Mouse (Mus musculus) limb, embryonic 15.5 days (tissue): ENCODE results near the gene Rbm4. TPM values are rescaled to one million over a fixed set of nuclear protein-coding genes. Genes with fewer than 3 reads are reported as not detected.

Source experiments
- ATAC-seq: fragments of 200-750 bp; cut with Nextera tagmentation; 2 replicates; pipeline ENCODE4 v1.8.0; 2017; ENCODE audit warnings: low read depth, moderate TSS enrichment; ENCODE audit not compliant: insufficient number of reproducible peaks, low FRiP score, low TSS enrichment
- H3K27ac ChIP-seq: fragments of 300-500 bp; sonication (generic); 2 replicates; pipeline ENCODE4 v1.5.1; 2015; ENCODE audit warnings: moderate library complexity, mild to moderate bottlenecking, inconsistent platforms
- H3K27me3 ChIP-seq: fragments of 300-500 bp; sonication (generic); 2 replicates; pipeline ENCODE4 v1.6.1; 2015; ENCODE audit warnings: inconsistent platforms
- H3K36me3 ChIP-seq: fragments of 300-500 bp; sonication (generic); 2 replicates; pipeline ENCODE4 v1.6.1; 2015; ENCODE audit warnings: inconsistent platforms
- H3K4me1 ChIP-seq: fragments of 300-500 bp; sonication (generic); 2 replicates; pipeline ENCODE4 v1.6.1; 2015; ENCODE audit warnings: inconsistent platforms
- H3K4me2 ChIP-seq: fragments of 300-500 bp; sonication (generic); 2 replicates; pipeline ENCODE4 v1.6.1; 2015; ENCODE audit warnings: mild to moderate bottlenecking, inconsistent platforms
- H3K4me3 ChIP-seq: fragments of 300-500 bp; sonication (generic); 2 replicates; pipeline ENCODE4 v1.5.1; 2015; ENCODE audit warnings: mild to moderate bottlenecking, inconsistent platforms
- H3K9ac ChIP-seq: fragments of 300-500 bp; sonication (generic); 2 replicates; pipeline ENCODE4 v1.6.1; 2015; ENCODE audit warnings: inconsistent platforms
- H3K9me3 ChIP-seq: fragments of 300-500 bp; sonication (generic); 2 replicates; pipeline ENCODE4 v1.6.1; 2016; ENCODE audit warnings: inconsistent platforms
- WGBS: fragments of 180-500 bp; shearing (Covaris S2); methylation state at CpG from one replicate; pipeline ENCODE4 v1.1.7; 2015; 5-methylcytosine and 5-hydroxymethylcytosine counted together
- polyA plus RNA-seq: library from polyadenylated mRNA; unstranded; fragments of >200 nt; fragmentation: Nextera tagmentation; extraction: Ambion mirVana; gene quantifications from 2 replicates; pipeline ENCODE4 v1.2.1, GENCODE M21; 2015

Rbm4 gene
- polyA plus RNA-seq: 60.3 and 63.0 TPM in 2 replicates

DNA sequence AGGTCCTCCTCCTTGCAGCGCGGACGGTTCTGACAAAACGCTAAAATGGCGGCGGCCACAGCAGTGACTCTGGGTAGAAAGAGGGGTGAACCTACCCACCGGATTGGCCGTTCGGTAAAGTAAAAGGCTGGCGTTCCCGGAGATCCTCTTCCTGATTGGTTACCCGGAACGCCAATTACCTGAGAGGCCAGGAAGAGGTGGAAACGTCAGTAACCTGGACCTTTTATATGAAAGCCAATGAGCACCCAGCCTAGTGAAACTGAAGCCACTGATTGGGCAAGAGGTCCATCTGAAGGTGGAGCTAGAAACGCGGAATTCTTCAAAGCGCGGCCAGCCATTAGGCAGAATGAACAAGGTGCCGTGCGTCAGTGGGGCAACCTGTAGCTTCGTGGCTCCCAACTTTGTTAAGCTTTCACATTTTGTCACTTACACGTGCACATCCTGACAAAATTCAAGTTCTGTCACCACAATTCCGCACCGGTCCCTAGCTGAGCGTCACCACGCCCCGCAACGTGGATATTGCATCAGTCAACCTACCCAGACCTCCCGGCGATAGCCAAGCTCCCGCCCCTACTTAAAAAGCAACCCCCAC lies at the start of gene Rbm4:
Gene Rbm4, minus strand, starts transcription at position 71 of the 592 bp plus-strand sequence.
- H3K4me1 ChIP-seq: peaks cover 36% of the 10 kb centered on the region
- H3K4me2 ChIP-seq: peak within 1 kb of the TSS; percentile 69
- under 1% methylated on average over 31 of the region's 31 CpGs for WGBS
- peak; percentile 97 for ATAC-seq
- no peaks in the 10 kb centered on the region for H3K27me3 ChIP-seq
- H3K4me3 ChIP-seq: peak within 1 kb of the TSS; percentile 74
- H3K9ac ChIP-seq: peak within 1 kb of the TSS; percentile 57
- H3K27ac ChIP-seq: peak within 1 kb of the TSS; percentile 86
- peaks cover 44% of the 10 kb centered on the region for H3K36me3 ChIP-seq
- no peaks in the 10 kb centered on the region for H3K9me3 ChIP-seq

DNA sequence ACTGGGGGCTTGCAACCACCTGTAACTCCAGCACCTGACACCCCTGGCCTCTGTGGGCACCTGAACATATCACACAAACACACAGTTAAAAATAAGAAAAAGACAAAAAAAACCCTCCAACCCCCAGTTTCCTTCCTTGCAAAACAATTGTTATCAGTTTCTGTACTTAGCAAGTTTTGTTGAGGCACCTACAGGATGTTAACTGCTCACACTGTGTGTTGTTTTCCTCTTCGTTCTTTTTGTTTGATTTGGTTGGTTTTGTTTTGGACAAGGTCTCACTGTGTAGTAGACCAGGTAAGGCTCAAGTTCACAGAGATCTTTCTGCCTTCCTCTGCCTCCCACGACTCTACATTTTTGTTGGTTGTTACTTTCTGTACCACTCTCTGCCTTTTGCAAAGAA lies 48.9 kb upstream of the Rbm4 start:
- H3K36me3 ChIP-seq: no peaks in the 10 kb centered on the region
- peaks cover 16% of the 10 kb centered on the region for H3K4me1 ChIP-seq
- no peak for ATAC-seq
- H3K9me3 ChIP-seq: no peaks in the 10 kb centered on the region
- peaks cover 32% of the 10 kb centered on the region for H3K27me3 ChIP-seq
- no peak overlapping the region for H3K4me2 ChIP-seq
- no peak overlapping the region for H3K27ac ChIP-seq
- no peak overlapping the region for H3K4me3 ChIP-seq
- WGBS: 60% methylated on average over 2 of the region's 2 CpGs
- no peak overlapping the region for H3K9ac ChIP-seq

DNA sequence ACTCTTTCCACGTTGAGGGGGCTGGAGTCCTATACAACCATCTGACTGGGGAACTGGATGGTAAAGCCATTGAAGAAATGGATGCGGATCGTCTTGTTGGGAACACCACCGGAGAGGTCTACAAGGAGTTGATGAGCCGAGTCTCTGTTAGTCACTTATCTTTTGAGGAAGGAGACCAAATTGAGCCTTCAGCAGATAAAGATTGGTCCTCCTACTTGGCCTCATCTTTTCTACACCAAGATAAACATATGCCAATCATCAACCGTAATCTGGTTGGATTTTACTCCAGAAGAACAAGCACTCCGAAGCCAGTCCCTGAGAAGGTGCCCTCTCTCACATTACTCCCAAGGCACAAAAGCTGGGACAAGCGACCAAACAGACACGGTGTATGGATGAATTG lies 47.1 kb upstream of the Rbm4 start:
- no peak overlapping the region for H3K9ac ChIP-seq
- 85% methylated on average over 9 of the region's 9 CpGs for WGBS
- H3K4me3 ChIP-seq: no peak overlapping the region
- H3K9me3 ChIP-seq: no peaks in the 10 kb centered on the region
- no peak overlapping the region for H3K4me2 ChIP-seq
- no peaks in the 10 kb centered on the region for H3K36me3 ChIP-seq
- peaks cover 32% of the 10 kb centered on the region for H3K27me3 ChIP-seq
- H3K4me1 ChIP-seq: peaks cover 16% of the 10 kb centered on the region
- H3K27ac ChIP-seq: no peak overlapping the region
- ATAC-seq: no peak

DNA sequence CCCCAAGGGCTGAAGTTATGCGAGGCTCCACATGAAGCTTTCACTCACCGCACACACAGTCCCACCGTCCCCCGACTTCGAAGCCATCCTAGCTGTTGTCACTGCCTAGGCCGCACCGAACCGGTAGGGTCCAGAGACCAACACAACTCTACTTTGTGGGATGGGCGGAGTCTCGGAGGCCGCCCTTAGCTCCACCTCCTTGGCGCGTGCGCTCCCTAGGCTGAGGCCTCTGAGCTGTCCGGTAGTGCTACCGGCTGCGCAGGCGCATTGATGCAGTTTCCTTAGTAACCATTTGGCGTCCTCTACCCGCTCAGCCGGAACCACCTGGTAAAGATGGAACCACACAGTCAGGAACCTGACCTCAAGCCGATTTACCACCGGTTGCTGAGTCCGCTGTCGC lies 45.4 kb upstream of the Rbm4 start, which contains the start of the genes Ccs and Ccdc87:
Gene Ccs, minus strand, starts transcription at position 184 of the 400 bp plus-strand sequence.
Gene Ccdc87, plus strand, starts transcription at position 218 of the 400 bp plus-strand sequence.
- Histone ChIP-seq H3K27ac (0 out of 2 replicates have a peak within 1 kb of the TSS, but pooled peaks have one; percentile 3), H3K36me3 (no peaks in the 10 kb centered on the region), H3K4me2 (peak within 1 kb of the TSS; percentile 97), H3K4me3 (peak within 1 kb of the TSS; percentile 63), H3K4me1 (peaks cover 16% of the 10 kb centered on the region), H3K9me3 (no peaks in the 10 kb centered on the region), H3K9ac (peak within 1 kb of the TSS; percentile 66), H3K27me3 (peaks cover 28% of the 10 kb centered on the region)
- under 1% methylated on average over 25 of the region's 25 CpGs for WGBS
- ATAC-seq: peak; percentile 95

DNA sequence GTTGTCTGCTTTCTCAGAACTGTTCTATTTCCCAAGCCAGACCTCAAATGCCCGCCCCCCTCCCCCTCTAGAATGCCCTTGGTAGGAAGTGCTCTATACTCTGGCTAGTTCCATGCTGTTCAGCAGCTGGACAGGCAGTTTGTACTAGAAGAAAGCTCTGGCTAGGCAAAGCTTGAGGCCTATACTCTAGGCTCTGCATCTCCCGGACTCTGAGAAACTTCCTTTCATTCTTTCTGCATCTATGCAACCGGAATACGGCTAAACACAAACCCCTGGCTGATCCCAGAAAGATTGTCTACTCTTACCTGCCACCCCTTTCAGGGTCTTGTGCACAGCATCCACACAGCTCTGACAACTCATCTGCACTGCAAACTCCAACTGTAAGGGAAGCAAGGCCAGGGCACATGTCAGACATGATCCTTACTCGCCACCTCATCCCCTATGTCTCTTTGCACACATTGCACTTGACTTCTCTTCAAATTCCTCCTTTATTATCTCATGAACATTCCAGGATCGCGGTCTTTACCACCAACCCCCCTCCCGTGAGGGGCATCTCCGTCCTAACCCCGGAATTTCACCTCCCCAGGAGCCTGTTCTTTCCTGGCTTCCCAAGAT lies 44.9 kb upstream of the Rbm4 start:
- H3K27ac ChIP-seq: 0 out of 2 replicates have a peak overlapping the region, but pooled peaks have one; percentile 3
- no peak for ATAC-seq
- 31% methylated on average over 10 of the region's 10 CpGs for WGBS

DNA sequence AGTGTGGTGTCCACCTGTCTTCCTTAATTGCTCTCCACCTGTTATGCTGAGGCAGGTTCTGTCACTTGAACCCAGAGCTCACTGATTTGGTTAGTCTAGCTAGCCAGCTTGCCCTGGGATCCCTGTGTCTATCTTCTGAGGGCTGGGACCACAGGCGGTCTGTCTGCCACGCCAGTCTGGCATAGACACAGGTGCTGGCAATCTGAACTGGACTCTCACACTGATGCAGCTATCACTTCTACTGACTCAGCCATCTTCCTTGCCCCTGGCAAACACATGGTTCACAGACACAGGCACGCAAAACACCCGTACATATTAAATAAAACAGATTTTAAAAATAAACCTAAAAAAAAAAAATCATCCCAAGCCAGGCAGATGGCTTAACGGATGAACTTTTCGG lies 43.3 kb upstream of the Rbm4 start:
- peaks cover 16% of the 10 kb centered on the region for H3K4me1 ChIP-seq
- 95% methylated on average over 6 of the region's 6 CpGs for WGBS

More for the DNA sequence above, 44.9 kb upstream of the Rbm4 start:
- Histone ChIP-seq H3K9me3 (no peaks in the 10 kb centered on the region), H3K27me3 (peaks cover 28% of the 10 kb centered on the region), H3K4me3 (peak overlapping the region; percentile 63), H3K9ac (peak overlapping the region; percentile 66), H3K36me3 (no peaks in the 10 kb centered on the region), H3K4me2 (peak overlapping the region; percentile 97), H3K4me1 (peaks cover 16% of the 10 kb centered on the region)

DNA sequence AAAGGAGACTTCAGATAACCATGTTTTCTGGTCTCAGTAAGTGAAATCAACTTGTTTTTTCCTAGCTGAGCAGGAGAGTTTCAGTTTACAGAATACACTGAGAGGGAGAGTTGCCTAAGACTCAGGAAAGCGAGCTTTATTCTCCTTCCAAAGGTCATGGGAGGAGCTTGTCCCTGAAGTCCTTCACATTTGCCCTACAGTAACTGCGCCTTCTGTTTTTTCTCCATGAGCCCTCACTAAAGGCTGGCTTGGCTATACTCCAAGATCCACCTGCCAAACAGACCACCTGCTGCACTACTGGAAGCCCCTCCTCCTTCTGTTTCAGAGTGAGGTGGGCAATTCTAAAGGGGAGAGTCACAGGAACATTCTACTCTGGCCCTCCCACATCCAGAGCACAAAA lies 42.4 kb upstream of the Rbm4 start:
- Histone ChIP-seq H3K9ac (no peak overlapping the region), H3K4me1 (peaks cover 16% of the 10 kb centered on the region), H3K27me3 (peaks cover 15% of the 10 kb centered on the region), H3K27ac (no peak overlapping the region), H3K4me2 (no peak overlapping the region), H3K9me3 (no peaks in the 10 kb centered on the region), H3K4me3 (no peak overlapping the region), H3K36me3 (peaks cover 7% of the 10 kb centered on the region; the same call in 1 of the 2 replicates)
- 73% methylated on average over 2 of the region's 2 CpGs for WGBS
- ATAC-seq: no peak

More for the DNA sequence above, 43.3 kb upstream of the Rbm4 start:
- Histone ChIP-seq H3K4me3 (no peak overlapping the region), H3K9ac (no peak overlapping the region), H3K4me2 (no peak overlapping the region), H3K27me3 (peaks cover 25% of the 10 kb centered on the region), H3K27ac (no peak overlapping the region), H3K36me3 (peaks cover 7% of the 10 kb centered on the region; the same call in 1 of the 2 replicates), H3K9me3 (no peaks in the 10 kb centered on the region)
- no peak for ATAC-seq

DNA sequence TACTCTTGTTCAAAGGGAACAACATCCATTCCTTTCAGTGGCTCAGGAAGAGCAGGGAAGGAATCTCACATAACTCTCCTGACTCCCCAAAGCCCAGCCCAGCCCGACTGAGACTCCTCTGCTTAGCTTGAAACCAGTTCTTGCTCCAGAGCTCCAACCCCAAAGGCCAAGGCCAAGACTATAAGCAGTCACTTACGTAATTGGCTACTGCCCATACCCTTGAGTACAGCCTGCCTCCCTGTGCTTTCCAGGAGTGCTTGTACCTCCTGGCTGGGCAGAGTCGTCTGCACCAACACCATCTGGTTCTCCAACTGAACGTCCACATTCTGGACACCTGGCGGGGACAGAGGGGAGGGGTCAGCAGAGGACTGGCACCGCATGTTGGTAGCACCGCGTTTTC lies 40.3 kb upstream of the Rbm4 start:
- peaks cover 16% of the 10 kb centered on the region; the same call in 1 of the 2 replicates for H3K36me3 ChIP-seq
- no peaks in the 10 kb centered on the region for H3K9me3 ChIP-seq
- WGBS: 79% methylated on average over 8 of the region's 8 CpGs
- ATAC-seq: no peak
- H3K9ac ChIP-seq: no peak overlapping the region
- H3K4me1 ChIP-seq: peaks cover 9% of the 10 kb centered on the region
- no peak overlapping the region for H3K4me3 ChIP-seq
- no peaks in the 10 kb centered on the region for H3K27me3 ChIP-seq
- H3K4me2 ChIP-seq: no peak overlapping the region
- no peak overlapping the region for H3K27ac ChIP-seq

DNA sequence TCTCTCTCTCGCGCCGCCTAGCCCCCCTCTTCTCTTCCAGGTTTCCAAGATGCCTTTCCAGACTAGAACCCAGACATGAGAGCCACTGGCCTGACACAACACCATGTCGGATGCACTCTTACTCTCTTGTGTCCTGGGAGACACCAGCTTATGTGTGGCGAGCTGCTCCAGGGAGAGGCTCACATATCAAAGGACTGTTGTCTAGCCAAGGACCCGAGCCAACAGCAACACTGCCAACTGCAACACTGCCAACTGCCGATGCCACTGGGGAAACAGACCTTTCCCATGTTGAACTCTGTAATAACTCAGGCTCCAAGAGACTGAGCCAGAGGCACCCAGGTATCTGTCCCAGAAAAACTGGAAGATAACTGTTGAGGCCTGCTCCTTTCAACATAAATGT lies 35.5 kb upstream of the Rbm4 start:
- Histone ChIP-seq H3K9ac (no peak overlapping the region), H3K4me3 (no peak overlapping the region), H3K9me3 (no peaks in the 10 kb centered on the region), H3K4me1 (no peaks in the 10 kb centered on the region), H3K27me3 (no peaks in the 10 kb centered on the region), H3K4me2 (no peak overlapping the region), H3K36me3 (peaks cover 34% of the 10 kb centered on the region), H3K27ac (no peak overlapping the region)
- 55% methylated on average over 7 of the region's 7 CpGs for WGBS
- ATAC-seq: no peak

DNA sequence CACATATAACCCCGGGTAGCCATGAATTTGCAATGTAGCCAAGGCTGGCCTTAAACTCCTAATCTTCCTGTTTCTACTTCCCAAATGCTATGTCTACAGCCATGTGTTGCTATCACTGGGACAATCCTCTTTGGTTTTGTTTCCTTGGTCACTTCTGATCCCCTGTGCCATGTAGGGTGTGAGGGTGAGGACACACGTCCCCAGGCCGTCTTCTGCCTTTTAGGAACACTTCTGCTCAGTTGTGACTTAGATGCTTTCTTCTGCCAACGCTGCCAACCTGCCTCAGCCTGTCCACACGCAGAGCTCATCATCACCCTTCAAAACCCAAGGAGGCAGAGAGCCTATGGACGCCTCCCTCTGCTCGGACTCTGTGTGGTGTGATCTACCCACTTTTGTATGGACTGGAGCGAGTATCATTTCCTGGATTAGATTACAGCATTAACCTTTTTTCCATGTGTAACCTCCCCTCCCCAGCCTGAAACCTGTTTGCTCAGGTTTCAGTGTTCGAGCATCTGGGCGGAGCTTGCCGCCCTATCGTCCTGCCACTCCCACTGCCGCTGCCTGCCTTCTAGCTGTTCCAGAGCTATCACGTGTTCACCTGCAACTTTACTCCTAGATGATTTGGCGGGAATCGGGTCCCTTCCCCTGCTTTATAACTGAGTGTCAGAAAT lies 34.9 kb upstream of the Rbm4 start:
- peaks cover 36% of the 10 kb centered on the region for H3K36me3 ChIP-seq
- no peak overlapping the region for H3K4me2 ChIP-seq
- 48% methylated on average over 16 of the region's 16 CpGs for WGBS
- no peaks in the 10 kb centered on the region for H3K4me1 ChIP-seq
- no peak overlapping the region for H3K27ac ChIP-seq
- no peak overlapping the region for H3K9ac ChIP-seq
- no peaks in the 10 kb centered on the region for H3K27me3 ChIP-seq
- H3K9me3 ChIP-seq: no peaks in the 10 kb centered on the region
- no peak overlapping the region for H3K4me3 ChIP-seq
- ATAC-seq: no peak

DNA sequence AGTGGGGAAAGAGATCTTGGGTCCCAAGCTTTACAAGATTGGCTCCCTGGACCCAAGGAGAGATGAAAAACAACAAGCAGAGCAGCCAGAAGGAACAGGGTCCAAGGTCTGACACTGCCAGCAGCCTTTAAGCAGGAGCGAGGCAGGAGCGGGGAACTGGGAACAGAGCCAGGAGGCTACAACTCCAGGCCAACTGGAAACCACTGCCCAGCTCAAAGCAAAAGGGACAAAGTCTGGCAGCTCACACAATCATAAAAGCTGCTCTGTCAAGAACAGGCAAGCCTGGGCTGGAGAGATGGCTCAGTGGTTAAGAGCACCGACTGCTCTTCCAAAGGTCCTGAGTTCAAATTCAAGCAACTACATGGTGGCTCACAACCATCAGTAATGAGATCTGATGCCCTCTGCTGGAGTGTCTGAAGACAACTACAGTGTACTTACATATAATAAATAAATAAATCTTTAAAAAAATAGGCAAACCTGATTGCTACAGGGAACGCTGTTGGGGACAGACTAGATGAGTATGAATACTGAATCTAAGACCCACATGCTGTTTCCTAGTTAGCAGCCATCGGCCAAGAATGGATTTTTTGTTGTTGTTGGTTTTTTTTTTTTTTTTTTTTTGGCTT lies 27.1 kb upstream of the Rbm4 start:
- Histone ChIP-seq H3K27me3 (no peaks in the 10 kb centered on the region), H3K4me2 (no peak overlapping the region), H3K4me3 (no peak overlapping the region), H3K27ac (no peak overlapping the region), H3K9ac (no peak overlapping the region), H3K9me3 (no peaks in the 10 kb centered on the region), H3K4me1 (peaks cover 3% of the 10 kb centered on the region; the same call in 1 of the 2 replicates), H3K36me3 (peaks cover 18% of the 10 kb centered on the region)
- WGBS: 59% methylated on average over 5 of the region's 5 CpGs
- ATAC-seq: peak; percentile 71; the same call in 1 of the 2 replicates
